Mouse (Mus musculus) lung, postnatal 25 days (tissue): ENCODE data around the gene Ndufaf2.

Source experiments
- DNase-seq: peaks from one replicate; pipeline ENCODE4 v3.0.0; 2022; ENCODE audit warnings: low spot score

Gene Ndufaf2

GRCm38 (mm10) chr13:107962741-107963140, 195.7 kb downstream of the Ndufaf2 start:
- no peak for DNase-seq

GRCm38 (mm10) chr13:107961972-107962371, 196.5 kb downstream of the Ndufaf2 start:
- DNase-seq: peak; percentile 57

- DNase-seq: no peak
Measured at GRCm38 (mm10) chr13:107961501-107961900, 196.9 kb downstream of the Ndufaf2 start.

GRCm38 (mm10) chr13:107960549-107960948, 197.9 kb downstream of the Ndufaf2 start:
- DNase-seq: no peak

- DNase-seq: no peak
Measured at GRCm38 (mm10) chr13:107959891-107960290, 198.5 kb downstream of the Ndufaf2 start.

GRCm38 (mm10) chr13:107956246-107956645, 202.2 kb downstream of the Ndufaf2 start:
- no peak for DNase-seq

- DNase-seq: no peak
Measured at GRCm38 (mm10) chr13:107955327-107956110, 202.9 kb downstream of the Ndufaf2 start.

GRCm38 (mm10) chr13:107954445-107955261, 203.8 kb downstream of the Ndufaf2 start:
- DNase-seq: no peak

- DNase-seq: no peak
Measured at GRCm38 (mm10) chr13:107954100-107954444, 204.4 kb downstream of the Ndufaf2 start.
